Mouse (Mus musculus): Measurements from ENCODE around the gene Plbd2. TPM values are rescaled to one million over a fixed set of nuclear protein-coding genes. Genes with fewer than 3 reads are reported as not detected.

Gene Plbd2
- 32.0 to 33.9 TPM (median 33.2 TPM) in 4 replicates for total RNA-seq (2023; ENCODE audit: inconsistent age)

DNA sequence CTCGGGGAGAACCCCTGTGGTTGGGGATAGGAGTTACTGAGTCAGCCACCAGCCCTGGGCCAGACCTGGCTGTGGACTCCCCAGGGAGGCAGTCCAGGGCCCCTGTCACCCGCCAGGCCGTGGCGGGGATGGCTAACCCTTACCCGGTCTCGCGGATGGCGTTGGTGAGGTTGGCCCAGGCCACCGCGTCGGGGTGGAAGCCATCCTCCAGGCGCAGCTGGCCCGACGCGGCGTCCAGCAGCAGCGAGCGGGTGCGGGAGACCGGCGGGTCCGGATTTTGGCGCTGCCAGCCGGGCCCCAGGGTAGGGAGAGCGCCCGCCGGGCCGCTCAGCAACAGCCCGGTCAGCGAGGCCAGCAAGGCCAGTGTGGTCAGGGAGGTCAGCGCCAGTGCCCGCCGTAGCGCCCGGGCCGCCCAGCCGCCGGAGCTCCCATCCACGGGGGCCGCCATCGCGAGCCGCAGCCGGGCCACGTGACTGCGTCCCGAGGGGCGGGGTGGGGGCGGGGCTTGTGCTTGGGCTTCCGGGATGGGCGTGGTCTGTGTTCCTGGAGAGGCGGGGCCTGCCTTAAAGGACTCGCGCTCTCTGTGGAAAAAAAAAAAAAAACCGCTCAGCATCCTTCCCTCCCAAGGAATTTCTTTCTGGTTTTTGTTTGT lies at the start of gene Plbd2:
TSS of gene Plbd2 (minus strand) at position 482 of the 652 bp plus-strand sequence.

DNA sequence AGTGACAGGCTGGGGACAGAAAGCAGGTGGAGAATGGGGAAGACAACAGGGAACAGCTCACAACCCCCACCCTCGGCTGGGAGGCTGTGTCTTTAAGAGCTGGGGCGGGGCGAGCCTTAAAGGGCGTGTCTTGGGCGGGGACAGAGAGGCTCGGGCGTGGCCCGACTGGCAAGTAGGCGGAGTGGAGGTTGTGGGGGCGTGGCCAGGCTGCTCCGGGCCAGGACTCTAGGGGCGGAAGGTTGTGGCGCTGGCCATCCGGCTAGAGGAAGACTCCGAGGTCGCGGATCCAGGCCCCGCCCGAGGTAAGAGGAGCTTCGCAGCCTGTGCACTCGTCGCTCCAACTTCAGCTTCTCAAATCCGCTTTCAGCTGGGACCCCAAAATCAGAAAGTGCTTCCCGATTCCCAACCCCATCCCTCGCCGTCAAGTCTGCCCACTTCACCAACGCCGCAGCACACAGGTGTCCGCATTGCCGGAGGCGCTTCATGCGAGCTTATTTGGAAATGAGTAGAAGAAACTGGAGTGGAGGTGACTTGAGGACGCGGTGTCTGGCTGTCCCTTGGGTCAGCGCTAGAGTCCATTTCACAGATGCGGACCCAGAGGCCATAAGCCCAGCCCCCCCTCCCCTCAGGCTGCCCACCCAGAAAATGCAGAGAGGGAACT lies 7.7 kb upstream of the Plbd2 start, which contains the start of gene Slc8b1:
TSS of gene Slc8b1 (plus strand) at position 187 of the 661 bp plus-strand sequence.

DNA sequence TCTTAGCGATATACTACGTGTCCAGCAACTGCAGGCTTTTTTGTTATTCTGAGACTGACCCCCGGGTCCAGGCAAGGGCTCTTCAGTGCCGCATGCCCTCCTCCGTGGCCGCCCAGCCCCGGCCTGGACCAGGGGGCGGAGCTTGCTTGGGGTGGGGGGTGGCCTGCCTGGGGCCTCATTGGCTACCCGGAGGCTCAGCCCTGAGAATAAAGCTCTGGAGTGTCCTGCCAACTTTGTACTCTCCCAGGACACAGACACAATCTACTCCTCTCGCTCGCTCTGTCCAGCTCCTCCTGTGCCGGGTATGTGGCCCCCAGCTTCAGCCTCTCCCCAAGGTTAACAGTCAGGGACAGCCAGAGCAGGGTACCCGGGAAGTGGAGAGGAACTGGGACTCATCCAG lies 27.1 kb downstream of the Plbd2 start, which contains the start of gene Sds:
TSS of gene Sds (plus strand) at position 231 of the 400 bp plus-strand sequence.

DNA sequence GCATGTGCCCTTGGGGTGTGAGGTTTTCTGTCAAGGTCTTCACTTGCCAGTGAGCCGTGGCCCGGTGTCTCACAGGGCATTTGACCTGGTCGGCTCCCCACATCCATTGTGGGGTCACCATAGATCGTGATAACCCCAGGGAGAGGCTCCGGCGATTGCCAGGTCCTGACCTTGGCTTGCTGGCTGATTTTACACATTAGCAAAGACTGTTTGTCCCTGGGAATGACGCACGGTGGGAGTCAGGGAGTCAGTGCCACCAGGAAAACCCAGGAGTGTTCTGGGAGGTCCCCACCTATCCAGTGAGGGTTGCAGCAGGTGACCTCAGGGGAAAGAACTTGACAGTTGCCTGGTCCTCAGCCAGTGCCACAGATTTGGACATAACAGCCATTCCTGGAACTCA lies 30.7 kb downstream of the Plbd2 start, which contains the start of gene Sdsl:
TSS of gene Sdsl (minus strand) at position 41 of the 400 bp plus-strand sequence.

Other genes with a start within 250 kb of the Plbd2 start
- gene Lhx5, start 71.9 kb downstream of the Plbd2 start, total RNA-seq (2023; ENCODE audit: inconsistent age): not detected in 4 replicates
- gene Sdsl, start 30.8 kb downstream of the Plbd2 start, total RNA-seq (2023; ENCODE audit: inconsistent age): not detected in 4 replicates
- not detected in 4 replicates for gene Sds, start 27.1 kb downstream of the Plbd2 start, total RNA-seq (2023; ENCODE audit: inconsistent age)
- 8.3 to 14.3 TPM (median 12.4 TPM) in 4 replicates for gene Slc8b1, start 7.5 kb upstream of the Plbd2 start, total RNA-seq (2023; ENCODE audit: inconsistent age)
- 40.8 to 46.2 TPM (median 43.3 TPM) in 4 replicates for gene Tpcn1, start 85.0 kb upstream of the Plbd2 start, total RNA-seq (2023; ENCODE audit: inconsistent age)
- 0.54 TPM in 1 of 4 replicates, not detected in the others for gene Iqcd, start 85.4 kb upstream of the Plbd2 start, total RNA-seq (2023; ENCODE audit: inconsistent age)
- 3.3 to 4.4 TPM (median 4.0 TPM) in 4 replicates for gene Rita1, start 109.0 kb upstream of the Plbd2 start, total RNA-seq (2023; ENCODE audit: inconsistent age)
- 169 to 181 TPM (median 174 TPM) in 4 replicates for gene Ddx54, start 109.1 kb upstream of the Plbd2 start, total RNA-seq (2023; ENCODE audit: inconsistent age)
- gene Cfap73, start 130.6 kb upstream of the Plbd2 start, total RNA-seq (2023; ENCODE audit: inconsistent age): not detected in 4 replicates
- gene Rasal1, start 145.2 kb upstream of the Plbd2 start, total RNA-seq (2023; ENCODE audit: inconsistent age): 39.5 to 56.3 TPM (median 51.7 TPM) in 4 replicates
- gene Dtx1, start 208.3 kb upstream of the Plbd2 start, total RNA-seq (2023; ENCODE audit: inconsistent age): 226 to 261 TPM (median 233 TPM) in 4 replicates
- 4.4 to 13.2 TPM (median 6.7 TPM) in 4 replicates for gene Oas2, start 246.2 kb upstream of the Plbd2 start, total RNA-seq (2023; ENCODE audit: inconsistent age)